Mouse (Mus musculus) myocyte (in vitro differentiated cells): ENCODE results near the gene Gm47969. TPM values are rescaled to one million over a fixed set of nuclear protein-coding genes. Genes with fewer than 3 reads are reported as not detected.
A peak's percentile ranks its signal among the peaks of the same experiment; 100 is the strongest.

ENCODE experiments used
- H3K27me3 ChIP-seq: one replicate; pipeline ENCODE4 v1.6.1; 2011; ENCODE audit not compliant: control insufficient read depth, insufficient read depth, insufficient read length
- H3K36me3 ChIP-seq: one replicate; pipeline ENCODE4 v1.6.1; 2011; ENCODE audit not compliant: control insufficient read depth, insufficient read depth
- H3K4me2 ChIP-seq: one replicate; pipeline ENCODE4 v1.6.1; 2011; ENCODE audit warnings: low read depth, control low read depth
- H3K4me3 ChIP-seq: one replicate; pipeline ENCODE4 v1.5.1; 2011; ENCODE audit warnings: mild to moderate bottlenecking, control low read depth, moderate library complexity
- H3K79me2 ChIP-seq: one replicate; pipeline ENCODE4 v1.6.1; 2011; ENCODE audit not compliant: control insufficient read depth, insufficient read depth
- H3ac ChIP-seq: one replicate; pipeline ENCODE4 v1.6.1; 2011; ENCODE audit not compliant: control insufficient read depth, insufficient read length
- CEBPB ChIP-seq: IDR thresholded peaks from 2 replicates; pipeline ENCODE4 v1.6.1; 2011; ENCODE audit warnings: mild to moderate bottlenecking, moderate library complexity; ENCODE audit not compliant: poor library complexity, insufficient read depth, severe bottlenecking
- E2F4 ChIP-seq: IDR thresholded peaks from one replicate; pipeline ENCODE4 v1.6.1; 2011; ENCODE audit warnings: mild to moderate bottlenecking, control low read depth, moderate library complexity; ENCODE audit not compliant: insufficient read depth
- MAX ChIP-seq: IDR thresholded peaks from one replicate; pipeline ENCODE4 v1.6.1; 2011; ENCODE audit warnings: low read depth, mild to moderate bottlenecking, control low read depth
- MYOD1 ChIP-seq, 3 experiments: IDR thresholded peaks; one replicate each; pipeline ENCODE4 v1.6.1; 2011; ENCODE audit warnings: control low read depth in 2 of 3, low read depth in 2 of 3, mild to moderate bottlenecking in 2 of 3, moderate library complexity in 1 of 3; ENCODE audit not compliant: insufficient read length in 2 of 3, control insufficient read depth in 1 of 3
- MYOG ChIP-seq, 3 experiments: IDR thresholded peaks; one replicate each; pipeline ENCODE4 v1.6.1; 2011; ENCODE audit warnings: control low read depth in 2 of 3, low read depth in 2 of 3, mild to moderate bottlenecking in 2 of 3; ENCODE audit not compliant: insufficient read length in 2 of 3, control insufficient read depth in 1 of 3, insufficient read depth in 1 of 3
- POLR2A ChIP-seq: IDR thresholded peaks from one replicate; pipeline ENCODE4 v1.6.1; 2011; ENCODE audit warnings: low read depth, mild to moderate bottlenecking, control low read depth, moderate library complexity; ENCODE audit not compliant: insufficient read length
- POLR2AphosphoS2 ChIP-seq: IDR thresholded peaks from one replicate; pipeline ENCODE4 v1.6.1; 2011; ENCODE audit warnings: low read depth, control low read depth; ENCODE audit not compliant: insufficient read length
- REST ChIP-seq: IDR thresholded peaks from one replicate; pipeline ENCODE4 v1.6.1; 2011; ENCODE audit warnings: mild to moderate bottlenecking, control low read depth, moderate library complexity; ENCODE audit not compliant: insufficient read depth, insufficient read length
- SRF ChIP-seq: IDR thresholded peaks from one replicate; pipeline ENCODE4 v1.6.1; 2011; ENCODE audit warnings: low read depth; ENCODE audit not compliant: control insufficient read depth, insufficient read length
- TCF12 ChIP-seq: IDR thresholded peaks from one replicate; pipeline ENCODE4 v1.6.1; 2011; ENCODE audit warnings: mild to moderate bottlenecking, control low read depth; ENCODE audit not compliant: poor library complexity, insufficient read depth, severe bottlenecking
- TCF3 ChIP-seq: IDR thresholded peaks from one replicate; pipeline ENCODE4 v1.6.1; 2011; ENCODE audit warnings: low read depth, control low read depth; ENCODE audit not compliant: insufficient read length
- USF1 ChIP-seq: IDR thresholded peaks from one replicate; pipeline ENCODE4 v1.6.1; 2011; ENCODE audit warnings: low read depth, mild to moderate bottlenecking, control low read depth, moderate library complexity
- polyA plus RNA-seq: library from polyadenylated mRNA; unstranded; fragments of >200 nt; fragmentation: generic; extraction: Trizol; gene quantifications from one replicate; pipeline ENCODE4 v1.2.1, GENCODE M21; 2012; ENCODE audit warnings: missing spikeins

Gene Gm47969
- polyA plus RNA-seq, 1 experiment, result not detected

DNA sequence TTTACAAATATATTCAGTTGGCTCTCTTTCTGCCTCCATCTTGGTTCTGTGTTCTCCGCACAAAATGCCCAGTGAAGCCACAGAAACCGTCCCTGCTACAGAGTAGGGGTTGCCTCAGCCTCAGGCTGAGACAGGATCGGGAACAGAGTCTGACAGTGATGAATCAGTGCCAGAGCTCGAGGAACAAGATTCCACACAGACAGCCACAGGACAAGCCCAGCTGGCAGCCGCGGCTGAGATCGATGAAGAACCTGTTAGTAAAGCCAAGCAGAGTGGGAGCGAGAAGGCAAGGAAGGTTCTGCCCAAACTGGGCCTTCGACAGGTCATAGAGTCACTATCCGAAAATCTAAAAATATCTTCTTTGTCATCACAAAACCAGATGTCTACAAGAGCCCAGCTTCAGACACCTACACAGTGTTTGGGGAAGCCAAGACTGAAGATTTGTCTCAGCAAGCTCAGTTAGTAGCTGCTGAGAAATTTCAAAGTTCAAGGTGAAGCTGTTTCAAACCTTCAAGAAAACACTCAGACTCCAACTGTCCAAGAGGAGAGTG, 29.3 kb upstream of the Gm47969 start:
- Histone ChIP-seq H3K4me3 (no peak overlapping the region), H3K27me3 (no peaks in the 10 kb centered on the region), H3K79me2 (no peaks in the 10 kb centered on the region), H3K4me2 (no peak overlapping the region), H3ac (no peak overlapping the region), H3K36me3 (no peaks in the 10 kb centered on the region)
- TF ChIP-seq E2F4 (no peak), TCF12 (no peak), MYOD1 (IDR thresholded peaks at IDR 0.05; ENCODE audit: control insufficient read depth in 1 of 3, insufficient read length in 2 of 3, low read depth in 2 of 3) (no peak), SRF (no peak), POLR2AphosphoS2 (no peak), TCF3 (no peak), POLR2A (no peak), REST (no peak), USF1 (no peak)

DNA sequence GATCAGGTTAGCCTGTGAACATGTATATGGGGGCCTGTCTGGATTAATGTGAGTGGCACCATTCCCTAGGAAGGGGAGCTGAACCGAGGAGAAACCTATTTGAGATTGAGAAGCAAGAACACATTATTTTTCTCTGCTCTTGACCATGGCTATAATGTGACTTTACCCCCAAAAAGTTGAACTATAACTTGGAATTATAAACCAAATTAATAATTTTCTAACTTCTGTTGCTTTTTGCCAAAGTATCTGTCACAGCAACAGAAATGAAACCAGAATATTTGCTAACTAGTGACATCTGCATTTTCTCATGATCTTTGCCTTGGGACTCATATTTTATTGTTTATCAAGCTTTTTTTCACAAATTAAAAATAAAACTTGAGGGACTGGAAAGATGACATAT, 28.2 kb upstream of the Gm47969 start:
- H3ac ChIP-seq, result no peak overlapping the region
- no peak for TF ChIP-seq CEBPB
- TF ChIP-seq E2F4, result no peak
- TF ChIP-seq MYOD1 (IDR thresholded peaks at IDR 0.05; ENCODE audit: control insufficient read depth in 1 of 3, insufficient read length in 2 of 3, low read depth in 2 of 3), result no peak
- no peak for TF ChIP-seq MAX
- no peak for TF ChIP-seq REST
- no peak for TF ChIP-seq TCF12
- TF ChIP-seq USF1, result no peak
- no peak for TF ChIP-seq POLR2A
- no peak for TF ChIP-seq SRF
- no peak for TF ChIP-seq MYOG (IDR thresholded peaks at IDR 0.05; ENCODE audit: control insufficient read depth in 1 of 3, insufficient read depth in 1 of 3, insufficient read length in 2 of 3, low read depth in 2 of 3)
- TF ChIP-seq POLR2AphosphoS2, result no peak
- no peak for TF ChIP-seq TCF3
- no peaks in the 10 kb centered on the region for H3K27me3 ChIP-seq
- no peak overlapping the region for H3K4me2 ChIP-seq
- no peak overlapping the region for H3K4me3 ChIP-seq
- no peaks in the 10 kb centered on the region for H3K79me2 ChIP-seq
- H3K36me3 ChIP-seq, result no peaks in the 10 kb centered on the region

GRCm38 (mm10) chr1:83031950-83032349, 12.8 kb upstream of the Gm47969 start:
- H3K4me3 ChIP-seq, result no peak overlapping the region
- no peaks in the 10 kb centered on the region for H3K79me2 ChIP-seq
- no peaks in the 10 kb centered on the region for H3K36me3 ChIP-seq
- no peak for TF ChIP-seq MYOG (IDR thresholded peaks at IDR 0.05; ENCODE audit: control insufficient read depth in 1 of 3, insufficient read depth in 1 of 3, insufficient read length in 2 of 3, low read depth in 2 of 3)
- TF ChIP-seq MAX, result no peak
- no peak for TF ChIP-seq USF1
- TF ChIP-seq CEBPB, result no peak
- H3K27me3 ChIP-seq, result no peaks in the 10 kb centered on the region
- peak overlapping the region; percentile 40 for H3K4me2 ChIP-seq
- H3ac ChIP-seq, result no peak overlapping the region

GRCm38 (mm10) chr1:83032508-83032907, 12.2 kb upstream of the Gm47969 start:
- Histone ChIP-seq H3K79me2 (no peaks in the 10 kb centered on the region), H3K27me3 (no peaks in the 10 kb centered on the region), H3K4me2 (peak overlapping the region; percentile 40), H3ac (no peak overlapping the region), H3K4me3 (no peak overlapping the region), H3K36me3 (no peaks in the 10 kb centered on the region)
- TF ChIP-seq SRF, result no peak
- TF ChIP-seq MYOG (IDR thresholded peaks at IDR 0.05; ENCODE audit: control insufficient read depth in 1 of 3, insufficient read depth in 1 of 3, insufficient read length in 2 of 3, low read depth in 2 of 3), result no peak
- no peak for TF ChIP-seq REST
- TF ChIP-seq E2F4, result no peak
- TF ChIP-seq MAX, result no peak
- no peak for TF ChIP-seq POLR2A
- TF ChIP-seq MYOD1 (IDR thresholded peaks at IDR 0.05; ENCODE audit: control insufficient read depth in 1 of 3, insufficient read length in 2 of 3, low read depth in 2 of 3), result no peak
- TF ChIP-seq TCF3, result no peak
- no peak for TF ChIP-seq CEBPB
- TF ChIP-seq USF1, result no peak

DNA sequence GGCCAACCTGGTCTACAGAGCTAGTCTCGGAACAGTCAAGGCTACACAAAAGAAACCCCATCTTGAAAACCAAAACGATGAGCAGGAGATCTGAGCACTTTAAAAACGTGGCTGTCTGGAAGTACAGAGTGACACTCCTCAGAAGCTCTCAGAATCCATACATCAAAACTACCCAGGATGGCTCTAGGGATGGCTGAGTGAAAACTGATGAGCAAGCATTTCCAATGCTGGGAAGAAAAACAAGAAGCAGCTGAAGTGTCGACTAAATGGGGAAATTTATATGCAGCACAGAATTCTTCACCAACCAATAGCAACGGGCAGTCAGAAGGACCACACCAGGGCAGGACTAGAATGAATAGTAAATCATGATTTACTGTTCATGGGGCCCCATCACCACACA, 10.2 kb upstream of the Gm47969 start:
- H3K79me2 ChIP-seq, result no peaks in the 10 kb centered on the region
- no peaks in the 10 kb centered on the region for H3K36me3 ChIP-seq
- H3K4me3 ChIP-seq, result no peak overlapping the region
- no peak overlapping the region for H3K4me2 ChIP-seq
- peaks cover 5% of the 10 kb centered on the region for H3K27me3 ChIP-seq
- no peak for TF ChIP-seq POLR2AphosphoS2
- TF ChIP-seq USF1, result no peak
- no peak for TF ChIP-seq MYOD1 (IDR thresholded peaks at IDR 0.05; ENCODE audit: control insufficient read depth in 1 of 3, insufficient read length in 2 of 3, low read depth in 2 of 3)
- no peak for TF ChIP-seq E2F4
- TF ChIP-seq POLR2A, result no peak
- TF ChIP-seq SRF, result no peak
- TF ChIP-seq TCF12, result no peak
- no peak for TF ChIP-seq MAX
- no peak for TF ChIP-seq TCF3
- no peak overlapping the region for H3ac ChIP-seq
